Mouse (Mus musculus) intestine, embryonic 14.5 days (tissue): ENCODE data around the gene C2. TPM values are rescaled to one million over a fixed set of nuclear protein-coding genes. Genes with fewer than 3 reads are reported as not detected.
A peak's percentile ranks its signal among the peaks of the same experiment; 100 is the strongest.

Source experiments
- ATAC-seq: fragments of 200-750 bp; cut with Nextera tagmentation; replicated peaks from 2 replicates; pipeline ENCODE4 v1.8.0; 2017; ENCODE audit warnings: low read depth, moderate number of reproducible peaks, moderate TSS enrichment, moderate library complexity; ENCODE audit not compliant: low FRiP score, low TSS enrichment
- DNase-seq: peaks from one replicate; pipeline ENCODE4 v3.0.0-alpha.2; 2018; ENCODE audit warnings: low spot score
- H3K27ac ChIP-seq: fragments of 300-500 bp; sonication (generic); 2 replicates; pipeline ENCODE4 v1.5.1; 2014; ENCODE audit warnings: low read depth, mild to moderate bottlenecking, control low read depth
- H3K27me3 ChIP-seq: fragments of 300-500 bp; sonication (generic); replicated peaks from 2 replicates; pipeline ENCODE4 v1.6.1; 2014; ENCODE audit warnings: low read length, control low read depth; ENCODE audit not compliant: control insufficient read depth, insufficient read depth
- H3K36me3 ChIP-seq: fragments of 300-500 bp; sonication (generic); 2 replicates; pipeline ENCODE4 v1.6.1; 2014; ENCODE audit warnings: low read length, control low read depth; ENCODE audit not compliant: control insufficient read depth, insufficient read depth
- H3K4me1 ChIP-seq: fragments of 300-500 bp; sonication (generic); replicated peaks from 2 replicates; pipeline ENCODE4 v1.6.1; 2014; ENCODE audit warnings: low read length, control low read depth, mixed read lengths; ENCODE audit not compliant: control insufficient read depth, insufficient read depth
- H3K4me2 ChIP-seq: fragments of 300-500 bp; sonication (generic); 2 replicates; pipeline ENCODE4 v1.6.1; 2014; ENCODE audit warnings: low read length
- H3K4me3 ChIP-seq: fragments of 300-500 bp; sonication (generic); 2 replicates; pipeline ENCODE4 v1.5.1; 2014; ENCODE audit warnings: low read depth, low read length, control low read depth, mixed read lengths
- H3K9ac ChIP-seq: fragments of 300-500 bp; sonication (generic); 2 replicates; pipeline ENCODE4 v1.6.1; 2014; ENCODE audit warnings: mild to moderate bottlenecking, low read length
- H3K9me3 ChIP-seq: fragments of 300-500 bp; sonication (generic); 2 replicates; pipeline ENCODE4 v1.6.1; 2016; ENCODE audit warnings: low read length, control low read depth; ENCODE audit not compliant: control insufficient read depth
- WGBS: fragments of 180-500 bp; shearing (Covaris S2); extraction: QIAGEN DNeasy Blood & Tissue Kit; methylation state at CpG from one replicate; pipeline ENCODE4 v1.1.7; 2014; 5-methylcytosine and 5-hydroxymethylcytosine counted together
- polyA plus RNA-seq: library from polyadenylated mRNA; unstranded; fragments of >200 nt; fragmentation: Nextera tagmentation; extraction: Ambion mirVana; gene quantifications from 2 replicates; pipeline ENCODE4 v1.2.1, GENCODE M21; 2014

C2 gene
- polyA plus RNA-seq, 1 experiment from 2014 or later = 7.5 TPM

GRCm38 (mm10) chr17:34893072-34893824 lies 4.8 kb downstream of the C2 start:
- Histone ChIP-seq H3K4me3 (0 out of 2 replicates have a peak overlapping the region, but pooled peaks have one; percentile 68), H3K4me2 (peak overlapping the region; percentile 68), H3K9ac (peak overlapping the region; percentile 14; the same call in 1 of the 2 replicates), H3K36me3 (0 out of 2 replicates have a peak, but pooled peaks cover 4% of the 10 kb centered on the region), H3K27me3 (no peaks in the 10 kb centered on the region), H3K4me1 (peaks cover 13% of the 10 kb centered on the region), H3K9me3 (no peaks in the 10 kb centered on the region), H3K27ac (peak overlapping the region; percentile 44; the same call in 1 of the 2 replicates)
- DNase-seq (no peak), ATAC-seq (no peak)
- 75% methylated on average over 12 of the region's 12 CpGs for whole genome bisulfite sequencing

- Histone ChIP-seq H3K4me1 (peaks cover 13% of the 10 kb centered on the region), H3K4me3 (no peak overlapping the region), H3K36me3 (0 out of 2 replicates have a peak, but pooled peaks cover 2% of the 10 kb centered on the region), H3K27me3 (no peaks in the 10 kb centered on the region), H3K4me2 (no peak overlapping the region), H3K9me3 (no peaks in the 10 kb centered on the region), H3K27ac (no peak overlapping the region), H3K9ac (no peak overlapping the region)
- no peak for ATAC-seq
- 92% methylated on average over 2 of the region's 2 CpGs for WGBS
- no peak for DNase-seq
Observed at GRCm38 (mm10) chr17:34891377-34891776, 6.7 kb downstream of the C2 start.

GRCm38 (mm10) chr17:34890074-34890743 lies 7.9 kb downstream of the C2 start:
- Histone ChIP-seq H3K27ac (no peak overlapping the region), H3K4me3 (no peak overlapping the region), H3K27me3 (no peaks in the 10 kb centered on the region), H3K4me1 (peaks cover 5% of the 10 kb centered on the region), H3K9me3 (no peaks in the 10 kb centered on the region), H3K36me3 (no peaks in the 10 kb centered on the region), H3K9ac (no peak overlapping the region), H3K4me2 (no peak overlapping the region)
- ATAC-seq (no peak), DNase-seq (no peak)
- WGBS = 83% methylated on average over 12 of the region's 12 CpGs

GRCm38 (mm10) chr17:34887942-34888341 lies 10.1 kb downstream of the C2 start:
- Histone ChIP-seq H3K27me3 (no peaks in the 10 kb centered on the region), H3K4me1 (no peaks in the 10 kb centered on the region), H3K27ac (no peak overlapping the region), H3K36me3 (no peaks in the 10 kb centered on the region), H3K9me3 (no peaks in the 10 kb centered on the region), H3K4me3 (no peak overlapping the region), H3K4me2 (no peak overlapping the region), H3K9ac (no peak overlapping the region)
- no peak for DNase-seq
- WGBS = 85% methylated on average over 5 of the region's 5 CpGs
- no peak for ATAC-seq

GRCm38 (mm10) chr17:34885615-34886014 lies 12.4 kb downstream of the C2 start:
- H3K4me2 ChIP-seq = no peak overlapping the region
- H3K9me3 ChIP-seq = no peaks in the 10 kb centered on the region
- H3K4me3 ChIP-seq = no peak overlapping the region
- no peak overlapping the region for H3K27ac ChIP-seq
- ATAC-seq (no peak), DNase-seq (no peak)
- no peak overlapping the region for H3K9ac ChIP-seq
- H3K27me3 ChIP-seq = no peaks in the 10 kb centered on the region
- no peaks in the 10 kb centered on the region for H3K36me3 ChIP-seq
- no peaks in the 10 kb centered on the region for H3K4me1 ChIP-seq
- 74% methylated on average over 3 of the region's 3 CpGs for WGBS

- H3K4me3 ChIP-seq = no peak overlapping the region
- H3K4me2 ChIP-seq = no peak overlapping the region
- H3K9ac ChIP-seq = no peak overlapping the region
- no peaks in the 10 kb centered on the region for H3K9me3 ChIP-seq
- no peaks in the 10 kb centered on the region for H3K27me3 ChIP-seq
- WGBS = 82% methylated on average over 6 of the region's 6 CpGs
- no peak overlapping the region for H3K27ac ChIP-seq
- H3K4me1 ChIP-seq = no peaks in the 10 kb centered on the region
- ATAC-seq (no peak), DNase-seq (no peak)
- no peaks in the 10 kb centered on the region for H3K36me3 ChIP-seq
Observed at GRCm38 (mm10) chr17:34884704-34885103, 13.4 kb downstream of the C2 start.

GRCm38 (mm10) chr17:34883332-34883731 lies 14.7 kb downstream of the C2 start:
- 78% methylated on average over 3 of the region's 3 CpGs for WGBS
- DNase-seq (no peak), ATAC-seq (no peak)
- no peaks in the 10 kb centered on the region for H3K4me1 ChIP-seq
- H3K27ac ChIP-seq = no peak overlapping the region
- H3K9me3 ChIP-seq = no peaks in the 10 kb centered on the region
- no peaks in the 10 kb centered on the region for H3K36me3 ChIP-seq
- no peaks in the 10 kb centered on the region for H3K27me3 ChIP-seq
- no peak overlapping the region for H3K9ac ChIP-seq
- no peak overlapping the region for H3K4me2 ChIP-seq
- no peak overlapping the region for H3K4me3 ChIP-seq

- H3K27me3 ChIP-seq = no peaks in the 10 kb centered on the region
- peak; percentile 69 for DNase-seq
- H3K4me3 ChIP-seq = 0 out of 2 replicates have a peak within 1 kb of the TSS, but pooled peaks have one; percentile 10
- no peaks in the 10 kb centered on the region for H3K9me3 ChIP-seq
- H3K27ac ChIP-seq = no peak within 1 kb of the TSS
- H3K4me2 ChIP-seq = peak within 1 kb of the TSS; percentile 32
- no peaks in the 10 kb centered on the region for H3K36me3 ChIP-seq
- ATAC-seq = no peak
- 8% methylated on average over 15 of the region's 15 CpGs for WGBS
- H3K9ac ChIP-seq = 0 out of 2 replicates have a peak within 1 kb of the TSS, but pooled peaks have one; percentile 16
- no peaks in the 10 kb centered on the region for H3K4me1 ChIP-seq
Observed at GRCm38 (mm10) chr17:34881683-34882310, 16.3 kb downstream of the C2 start, which contains the start of gene Gm20547. Gm20547 (minus strand) TSS chr17:34882042.
